Mouse (Mus musculus): ENCODE results near the gene Arhgap23.

Arhgap23 gene

GRCm38 (mm10) chr11:97415330-97415711 lies at the start of gene Arhgap23:
Arhgap23 (plus strand) TSS chr11:97415533.
- no peak for DNase-seq (ENCODE audit: low spot score in 2 of 2)

DNA sequence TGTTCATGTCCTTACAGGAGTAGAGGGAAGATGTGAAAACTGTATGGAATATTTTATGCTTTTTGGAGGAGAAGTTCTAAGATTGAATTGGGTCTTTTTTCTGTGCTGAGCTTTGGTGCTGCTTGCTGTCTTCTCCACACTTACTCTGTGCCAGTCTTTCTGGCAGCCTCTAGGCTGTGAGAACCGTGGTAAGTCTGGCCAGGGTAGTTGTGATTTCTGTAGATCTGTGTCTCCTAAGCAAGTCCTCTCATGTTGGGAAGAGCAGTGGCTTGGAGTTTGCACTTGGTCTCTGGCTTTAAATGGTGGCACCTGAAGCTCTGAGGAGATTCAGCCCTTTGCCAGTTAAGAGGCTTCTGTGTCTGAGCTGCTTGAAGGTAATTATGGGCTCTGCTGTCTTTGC lies 49.8 kb upstream of the Arhgap23 start:
- DNase-seq (ENCODE audit: low spot score in 2 of 2) = peak in 1 of 2 experiments; percentile 23

DNA sequence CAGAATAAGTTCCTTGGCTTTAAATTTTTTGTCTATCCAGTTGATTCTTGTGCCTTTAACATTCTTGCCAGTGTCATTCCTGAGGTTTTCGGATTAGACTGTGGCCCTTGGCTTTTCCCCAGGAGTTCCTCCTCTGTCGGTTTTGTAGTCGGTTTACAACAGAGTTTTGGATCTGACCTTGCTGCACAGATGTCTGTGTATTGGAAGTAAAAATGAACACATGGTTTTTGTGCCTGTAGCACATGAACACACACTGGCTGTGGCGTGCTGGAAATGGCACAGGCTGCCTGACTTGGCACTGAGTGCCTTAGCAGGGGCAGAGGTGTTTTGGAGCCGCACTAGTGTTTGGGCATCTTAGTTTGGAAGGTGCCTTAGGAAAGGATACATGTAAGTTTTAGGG lies 46.8 kb upstream of the Arhgap23 start:
- no peak for DNase-seq (ENCODE audit: low spot score in 2 of 2)

DNA sequence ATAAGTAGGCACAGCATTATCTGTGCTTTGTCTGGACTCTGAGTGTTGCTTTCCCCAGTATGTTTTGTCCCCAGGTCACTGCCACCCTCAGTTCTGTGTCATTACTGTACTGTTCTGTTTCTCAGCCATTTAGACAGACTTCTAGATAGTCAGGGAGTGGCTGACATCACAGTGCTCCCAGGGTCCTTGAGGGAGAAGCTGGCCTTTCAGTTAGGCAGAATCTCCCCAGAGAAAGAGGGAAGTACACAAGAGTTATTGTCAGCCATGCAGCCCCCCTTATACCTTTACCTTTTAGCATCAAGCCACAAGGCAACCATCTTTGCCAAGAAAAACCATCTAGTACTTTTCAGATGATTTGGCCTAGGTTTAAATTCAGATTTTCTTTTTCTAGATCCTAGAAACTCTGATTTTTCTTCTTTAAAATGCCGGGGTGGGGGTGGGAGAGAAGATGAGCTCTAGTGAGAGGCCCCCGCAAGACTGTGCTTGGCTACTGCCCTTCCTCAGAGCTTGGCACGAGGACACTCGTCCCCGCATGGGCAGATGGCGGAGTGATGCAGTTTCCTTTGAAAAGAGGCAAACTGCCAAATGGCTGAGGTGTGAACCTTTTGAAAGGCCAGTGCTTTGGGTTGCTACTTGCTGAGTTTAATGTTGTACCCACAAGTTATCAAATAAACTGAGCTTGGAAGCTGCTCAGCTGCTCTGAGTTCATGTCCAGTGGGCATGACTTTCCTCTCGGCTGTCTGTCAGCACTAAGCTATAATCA lies 44.8 kb upstream of the Arhgap23 start:
- peak; percentile 59 to 69 for DNase-seq (ENCODE audit: low spot score in 2 of 2)

DNA sequence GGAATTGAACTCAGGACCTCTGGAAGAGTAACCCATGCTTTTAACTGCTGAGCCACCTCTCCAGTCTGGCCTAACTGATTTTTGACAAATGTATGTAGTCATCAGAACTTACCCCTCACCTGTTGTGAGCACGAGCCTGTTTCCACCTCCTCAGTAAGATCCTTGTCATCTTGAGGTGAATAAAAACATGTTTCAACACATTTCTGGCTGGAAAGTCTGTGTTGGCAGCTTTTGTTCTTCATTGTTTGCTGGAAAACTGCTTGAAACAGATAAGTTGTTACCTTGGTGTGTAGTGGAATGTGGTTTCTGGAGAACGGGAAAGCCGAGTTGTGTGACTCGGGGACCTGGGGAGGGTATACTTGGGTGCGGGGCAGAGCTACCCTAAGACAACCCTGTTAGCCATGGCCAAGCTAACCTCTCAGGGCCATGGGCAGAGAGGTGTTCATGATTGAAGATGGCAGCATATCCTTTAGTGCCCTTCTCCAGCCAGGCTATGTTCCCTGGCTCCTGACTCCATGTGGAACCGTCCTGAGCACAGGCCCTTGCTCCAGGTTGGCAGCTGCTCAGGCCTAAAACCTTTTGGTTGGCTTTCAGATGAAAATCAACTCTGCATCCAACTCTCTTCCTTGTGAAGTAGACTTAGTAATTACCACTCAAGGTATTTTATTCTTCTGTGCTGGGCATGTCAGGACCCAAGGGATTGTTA lies 43.0 kb upstream of the Arhgap23 start:
- no peak for DNase-seq (ENCODE audit: low spot score in 2 of 2)

DNA sequence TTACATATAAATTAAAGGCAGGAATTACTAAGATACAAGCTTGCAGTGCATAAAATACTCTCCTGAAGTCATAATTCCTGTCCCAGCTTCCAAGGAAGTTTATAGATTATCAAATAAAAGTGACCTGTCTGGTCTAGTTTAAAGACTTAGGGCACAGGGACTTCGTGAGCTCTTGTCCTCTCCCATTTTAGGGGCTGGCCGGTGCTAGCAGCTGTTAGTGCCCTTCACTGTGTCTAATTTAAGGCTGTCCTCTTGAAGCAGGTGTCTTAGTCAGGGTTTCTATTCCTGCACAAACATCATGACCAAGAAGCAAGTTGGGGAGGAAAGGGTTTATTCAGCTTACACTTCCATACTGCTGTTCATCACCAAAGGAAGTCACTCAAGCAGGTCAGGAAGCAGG lies 41.9 kb upstream of the Arhgap23 start:
- no peak for DNase-seq (ENCODE audit: low spot score in 2 of 2)

GRCm38 (mm10) chr11:97380036-97380435 lies 35.3 kb upstream of the Arhgap23 start:
- DNase-seq (ENCODE audit: low spot score in 2 of 2) = no peak

DNA sequence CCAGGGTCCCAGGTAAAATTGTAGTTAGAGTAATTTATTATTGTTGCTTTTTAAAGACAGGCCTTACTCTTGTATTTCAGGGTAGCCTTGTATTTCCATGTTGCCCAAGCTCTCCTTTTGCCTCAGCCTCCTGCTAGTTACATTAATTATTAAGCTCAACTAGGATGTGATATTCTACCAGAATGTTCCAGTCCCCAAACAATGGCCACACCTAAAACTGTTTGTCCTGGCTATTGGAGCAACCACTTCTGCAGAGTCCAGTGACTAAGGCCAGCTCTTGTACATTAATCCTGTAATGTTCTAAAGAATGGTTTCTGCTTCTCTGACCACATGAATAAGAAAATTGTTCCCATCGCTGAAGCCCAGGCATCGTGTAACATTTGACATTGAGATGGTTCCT lies 32.3 kb upstream of the Arhgap23 start:
- DNase-seq (ENCODE audit: low spot score in 2 of 2) = no peak

DNA sequence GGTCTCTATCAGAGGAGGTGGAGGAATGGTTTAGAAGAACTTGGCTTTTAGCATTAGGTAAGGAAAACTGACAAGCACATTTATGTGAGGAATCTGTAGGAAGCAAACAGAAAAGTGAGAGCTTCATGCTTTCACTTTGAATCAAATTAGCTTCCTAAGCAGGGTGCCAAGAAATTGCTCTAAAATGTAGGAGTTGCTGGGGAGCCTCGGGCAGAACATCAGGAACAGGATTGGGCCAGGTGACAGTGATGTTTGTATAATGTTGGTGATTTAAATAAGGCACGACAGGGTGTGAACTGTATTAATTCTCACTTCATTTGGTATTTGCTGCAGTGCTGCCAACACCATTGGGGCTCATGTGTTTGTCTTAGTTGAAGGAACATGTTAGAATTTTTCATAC lies 31.6 kb upstream of the Arhgap23 start:
- no peak for DNase-seq (ENCODE audit: low spot score in 2 of 2)

GRCm38 (mm10) chr11:97387811-97388210 lies 27.5 kb upstream of the Arhgap23 start:
- DNase-seq (ENCODE audit: low spot score in 2 of 2) = no peak

DNA sequence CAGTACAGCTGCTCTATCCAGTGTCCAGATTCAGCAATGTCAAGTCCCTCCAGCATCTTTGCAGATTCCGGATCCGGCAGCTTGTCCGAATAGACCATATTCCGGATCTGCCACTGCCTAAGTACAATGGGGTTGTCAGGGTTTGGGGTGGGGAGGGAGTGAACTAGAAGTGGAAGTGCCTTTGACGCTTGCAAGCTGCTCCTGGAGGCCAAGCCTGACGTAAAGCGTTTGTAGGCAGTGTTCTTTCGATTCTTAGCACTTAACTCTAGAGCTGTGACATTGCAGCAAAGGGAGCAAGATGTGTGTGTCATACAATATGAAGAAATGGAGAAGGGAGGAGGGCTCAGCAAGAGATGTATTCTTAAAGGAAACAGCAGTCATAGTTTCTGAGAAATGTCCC lies 26.2 kb upstream of the Arhgap23 start:
- no peak for DNase-seq (ENCODE audit: low spot score in 2 of 2)

DNA sequence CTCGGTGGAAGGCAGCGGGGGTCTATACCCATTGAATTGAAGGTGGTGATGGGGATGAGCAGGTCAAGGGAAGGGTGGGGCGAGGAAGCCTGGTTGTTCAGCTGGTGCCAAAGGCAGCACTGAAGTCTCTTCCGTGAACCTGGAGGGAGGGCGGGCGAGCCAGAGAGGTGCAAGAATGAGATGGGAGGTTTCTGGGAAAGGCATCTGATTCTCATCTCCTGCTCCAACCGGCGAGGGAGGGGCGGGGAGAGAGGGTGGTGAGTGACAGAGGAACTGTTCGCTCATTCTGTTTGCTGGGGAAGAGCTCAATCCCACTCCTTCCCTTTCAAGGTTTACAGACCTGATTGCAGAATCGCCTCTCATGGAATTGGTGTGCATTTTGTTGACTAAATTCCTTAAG lies 21.7 kb upstream of the Arhgap23 start:
- no peak for DNase-seq (ENCODE audit: low spot score in 2 of 2)

DNA sequence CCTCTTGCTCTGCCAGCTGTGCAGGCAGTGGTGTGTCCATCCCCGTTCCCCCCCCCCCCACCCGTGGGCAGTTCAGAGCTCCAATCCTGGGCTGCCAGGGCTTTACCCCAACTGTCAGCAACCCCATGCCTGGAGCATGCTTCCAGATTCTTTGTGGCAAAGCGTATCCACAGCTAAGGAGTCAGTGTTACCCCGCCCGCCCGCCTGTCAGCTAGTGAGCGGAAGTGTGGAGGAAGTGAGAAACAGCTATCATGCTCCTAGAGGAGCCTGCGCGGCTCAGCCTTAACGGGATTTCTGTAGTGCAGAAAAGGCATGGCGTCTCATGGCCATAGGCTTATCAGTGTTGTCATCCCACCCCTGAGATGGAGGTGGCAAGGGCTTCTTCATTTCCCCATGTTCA lies 21.2 kb upstream of the Arhgap23 start:
- peak; percentile 74 to 82 for DNase-seq (ENCODE audit: low spot score in 2 of 2)

GRCm38 (mm10) chr11:97398506-97398905 lies 16.8 kb upstream of the Arhgap23 start:
- DNase-seq (ENCODE audit: low spot score in 2 of 2) = no peak

- DNase-seq (ENCODE audit: low spot score in 2 of 2) = peak; percentile 75 to 81
Observed at GRCm38 (mm10) chr11:97399958-97400710, 15.2 kb upstream of the Arhgap23 start.

GRCm38 (mm10) chr11:97401082-97401481 lies 14.3 kb upstream of the Arhgap23 start:
- DNase-seq (ENCODE audit: low spot score in 2 of 2) = peak; percentile 69 to 76

- DNase-seq (ENCODE audit: low spot score in 2 of 2) = no peak
Observed at GRCm38 (mm10) chr11:97401686-97402435, 13.5 kb upstream of the Arhgap23 start.

- DNase-seq (ENCODE audit: low spot score in 2 of 2) = no peak
Observed at GRCm38 (mm10) chr11:97402746-97403145, 12.6 kb upstream of the Arhgap23 start.

- no peak for DNase-seq (ENCODE audit: low spot score in 2 of 2)
Observed at GRCm38 (mm10) chr11:97403614-97404183, 11.6 kb upstream of the Arhgap23 start.

DNA sequence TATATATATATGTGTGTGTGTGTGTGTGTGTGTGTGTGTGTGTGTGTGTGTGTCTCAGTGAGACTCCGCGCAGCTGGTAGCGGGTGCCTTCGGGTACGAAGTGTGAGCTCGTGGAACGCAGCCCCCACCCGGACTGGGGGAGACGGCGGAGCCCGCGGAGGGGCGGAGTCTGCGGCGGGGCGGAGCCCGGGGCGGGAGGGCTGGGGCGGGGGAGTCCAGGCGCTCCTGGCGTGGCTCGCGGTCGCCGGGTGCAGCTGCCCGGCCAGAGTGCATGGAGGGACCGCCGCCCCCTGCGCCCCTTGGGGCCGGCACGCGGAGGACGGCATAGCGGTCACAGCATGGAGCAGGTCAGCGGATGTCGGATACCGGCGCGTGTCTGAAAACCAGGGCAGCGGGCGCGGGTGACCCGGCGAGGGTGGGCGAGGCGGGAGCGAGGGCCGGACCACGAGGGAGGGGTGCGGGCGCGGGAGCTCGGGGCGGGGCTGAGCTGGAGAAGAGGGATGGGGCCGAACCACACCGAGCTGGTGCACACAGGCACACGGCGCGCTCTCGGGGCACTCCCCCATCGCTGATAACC lies 11.1 kb upstream of the Arhgap23 start:
- peak in 1 of 2 experiments; percentile 65 for DNase-seq (ENCODE audit: low spot score in 2 of 2)

DNA sequence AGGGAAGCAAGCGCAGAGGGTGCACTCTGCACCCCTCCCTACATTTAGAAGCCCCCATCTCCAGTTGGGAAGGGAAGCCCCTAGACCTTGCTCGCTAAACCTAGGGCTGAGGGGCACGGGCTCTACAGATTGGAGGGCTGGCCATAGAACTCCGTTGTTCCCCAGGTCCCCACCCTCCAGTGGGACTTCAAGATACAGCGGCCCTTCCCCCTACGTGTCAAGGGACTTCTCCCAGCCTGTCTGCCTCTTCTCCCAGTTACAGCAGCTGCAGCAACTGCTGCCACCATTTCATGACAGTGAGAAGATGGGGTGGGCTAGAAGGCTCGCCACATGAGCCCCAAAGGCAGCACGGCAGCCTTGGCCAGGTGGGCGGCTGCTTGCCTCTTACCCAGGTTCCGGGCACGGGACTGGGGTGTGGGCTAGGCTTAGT lies 10.6 kb upstream of the Arhgap23 start:
- DNase-seq (ENCODE audit: low spot score in 2 of 2) = no peak
